Mouse (Mus musculus) T-helper 17 cell (primary cell): ENCODE measurements around the gene Plcz1.

ENCODE experiments used
- in situ Hi-C, 2 experiments: fragments of 300-600 bp; cut with MboI, MseI; formaldehyde crosslinking; loops; 1 replicate in 1 of 2; 2 replicates in 1 of 2; pipeline ENCODE4 v1.15.1; 2025; ENCODE audit warnings: high pct_unique_total_duplicates in 2 of 2

Plcz1 gene

DNA sequence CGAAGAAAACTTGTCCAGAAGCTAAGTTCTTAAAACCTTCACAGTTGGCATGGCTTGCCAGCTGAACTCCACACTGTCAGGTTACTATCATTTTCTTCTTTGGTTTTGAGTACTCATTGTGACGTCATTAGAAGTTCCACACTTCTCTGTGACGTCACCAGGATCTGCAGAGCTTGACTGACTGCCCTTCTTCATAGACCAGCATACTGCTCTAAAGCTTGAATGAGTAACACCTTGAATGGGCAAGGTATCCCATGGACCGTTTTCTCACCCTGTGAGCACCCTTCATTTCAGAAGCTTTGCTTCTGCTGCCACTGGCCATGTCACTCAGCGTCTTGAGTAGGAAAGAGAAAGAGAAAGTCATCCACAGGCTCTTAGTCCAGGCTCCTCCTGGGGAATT lies at the start of gene Plcz1:
Gene Plcz1, minus strand, starts transcription at position 101 of the 400 bp plus-strand sequence.
- in situ Hi-C loops, result loop anchor here in 1 of 2 experiments (10.0 kb wide), 1 partner anchor 1917 kb away; no protein-coding TSS in a partner anchor

GRCm38 (mm10) chr6:140089855-140090254 lies 48.6 kb upstream of the Plcz1 start:
- in situ Hi-C loops, result no loop called here

- in situ Hi-C loops, result no loop called here
These were observed 40.5 kb upstream of the Plcz1 start for GRCm38 (mm10) chr6:140081739-140082138.

DNA sequence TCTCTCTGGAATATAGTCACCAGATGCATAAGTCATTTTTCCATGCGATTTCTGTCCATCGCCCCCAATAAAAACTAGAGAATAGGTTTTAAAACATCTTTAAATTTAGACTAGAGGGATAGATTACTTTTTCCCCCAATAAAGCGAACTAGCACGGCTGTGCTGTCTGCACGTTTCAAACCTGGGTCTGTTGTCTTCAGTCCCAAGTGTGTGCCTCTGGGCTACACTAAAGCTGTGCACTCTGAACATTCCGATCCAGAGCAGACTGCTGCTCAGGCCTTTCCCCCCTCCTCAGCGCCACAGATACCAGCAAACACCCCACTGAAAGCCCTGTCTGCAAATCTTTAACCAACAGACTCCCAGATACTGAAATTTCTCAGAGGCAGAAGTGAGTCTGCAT lies 39.7 kb upstream of the Plcz1 start:
- in situ Hi-C loops, result no loop called here

DNA sequence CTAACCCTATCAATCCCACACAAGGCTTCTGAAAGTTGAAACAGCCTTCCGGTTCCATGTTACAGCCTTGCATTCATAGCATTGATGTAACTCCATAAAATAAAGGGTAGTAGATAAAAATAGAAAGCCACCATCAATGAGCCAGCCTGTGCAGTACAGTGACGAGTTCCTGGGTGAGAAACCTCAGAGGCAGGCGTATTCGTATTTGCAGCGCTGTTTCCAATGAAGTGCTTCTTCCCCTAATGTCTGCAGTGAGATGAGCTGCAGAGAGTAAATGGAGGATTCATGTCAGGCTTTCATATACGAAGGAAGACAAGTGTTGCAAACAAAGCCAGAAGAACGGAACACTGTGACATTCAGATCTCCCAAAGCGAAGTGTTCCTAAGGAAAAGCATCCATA lies 27.9 kb upstream of the Plcz1 start:
- in situ Hi-C loops, result no loop called here

DNA sequence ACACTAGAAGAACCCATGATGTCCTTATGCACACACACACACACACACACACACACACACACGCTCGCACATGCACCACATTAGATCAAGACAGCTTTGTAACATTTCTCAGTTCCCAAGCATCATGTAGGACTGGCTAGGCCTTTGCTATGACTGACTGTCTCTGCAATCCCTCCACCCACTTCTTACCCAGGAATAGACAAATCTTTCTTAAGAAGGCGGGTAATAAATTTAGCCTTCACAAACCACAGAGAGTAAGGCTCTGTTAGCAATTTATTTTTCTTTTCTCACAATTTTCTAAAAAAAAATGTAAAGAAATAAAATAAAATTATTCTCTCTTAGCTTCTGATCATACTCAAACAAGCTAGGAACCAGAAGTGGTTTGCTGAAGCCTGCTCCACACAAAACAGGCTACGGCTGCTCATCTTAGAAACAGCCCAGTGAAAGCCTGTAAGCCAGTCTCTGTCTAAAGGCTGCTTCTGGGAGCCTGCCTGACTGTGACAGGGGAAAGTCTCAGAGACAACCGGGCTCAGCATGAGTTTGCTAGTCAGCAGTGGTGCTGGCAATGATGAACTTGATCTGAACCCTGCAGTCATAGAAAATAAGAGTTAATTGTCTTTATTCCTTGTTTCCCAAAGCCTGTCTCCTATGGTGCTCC lies 13.1 kb upstream of the Plcz1 start:
- in situ Hi-C loops, result no loop called here

- in situ Hi-C loops, result no loop called here
These were observed 10.2 kb upstream of the Plcz1 start for GRCm38 (mm10) chr6:140051476-140051875.

- in situ Hi-C loops, result loop anchor here in 1 of 2 experiments (10.0 kb wide), 1 partner anchor 1916 kb away; no protein-coding TSS in a partner anchor
These were observed 305 bp downstream of the Plcz1 start, which contains the start of gene Capza3 for GRCm38 (mm10) chr6:140040952-140041351. Capza3 (plus strand) TSS chr6:140041252.

GRCm38 (mm10) chr6:140024404-140024803 lies 16.9 kb downstream of the Plcz1 start:
- in situ Hi-C loops, result no loop called here

DNA sequence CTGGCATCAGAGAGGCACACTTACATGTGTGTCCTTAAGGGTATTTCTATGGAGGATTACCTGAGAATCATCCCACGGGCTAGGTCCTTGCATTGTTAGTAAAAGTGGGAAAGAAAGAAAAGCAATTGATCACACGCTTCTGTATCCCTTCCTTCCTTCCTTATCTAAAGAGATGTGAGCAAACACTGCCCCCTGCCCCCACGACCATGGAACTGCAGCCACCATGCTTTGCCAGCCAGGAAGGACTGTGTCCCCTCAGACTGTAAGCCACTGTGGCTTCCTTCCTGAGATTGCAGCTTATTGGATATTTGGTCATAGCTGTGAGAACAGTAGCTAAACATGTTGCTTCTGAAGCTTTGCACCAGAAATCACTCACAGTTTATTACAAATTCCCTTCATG lies 36.1 kb downstream of the Plcz1 start:
- in situ Hi-C loops, result no loop called here

GRCm38 (mm10) chr6:139989597-139989996 lies 51.7 kb downstream of the Plcz1 start:
- in situ Hi-C loops, result loop anchor here in 1 of 2 experiments (10.0 kb wide), 1 partner anchor 345 kb away; no protein-coding TSS in a partner anchor

DNA sequence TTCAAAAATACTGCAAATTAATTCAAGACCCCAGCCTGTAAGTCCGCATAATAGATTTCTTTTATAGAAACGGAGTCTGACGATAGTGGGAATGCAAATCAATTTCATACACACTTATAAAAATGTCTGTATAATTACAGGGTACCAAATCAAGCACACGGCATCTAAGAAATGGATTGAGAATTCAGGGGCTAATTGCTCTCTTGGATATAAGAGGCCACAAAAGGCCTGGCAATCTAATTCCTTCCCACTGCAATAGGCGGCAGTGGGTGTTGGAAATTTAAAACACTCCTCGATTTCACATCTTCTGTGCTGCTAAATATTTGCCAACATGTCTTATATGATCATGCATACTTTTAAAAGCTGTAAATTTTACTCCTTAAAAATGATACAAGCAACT lies 52.2 kb downstream of the Plcz1 start:
- in situ Hi-C loops, result loop anchor here in 1 of 2 experiments (10.0 kb wide), 1 partner anchor 344 kb away; no protein-coding TSS in a partner anchor

DNA sequence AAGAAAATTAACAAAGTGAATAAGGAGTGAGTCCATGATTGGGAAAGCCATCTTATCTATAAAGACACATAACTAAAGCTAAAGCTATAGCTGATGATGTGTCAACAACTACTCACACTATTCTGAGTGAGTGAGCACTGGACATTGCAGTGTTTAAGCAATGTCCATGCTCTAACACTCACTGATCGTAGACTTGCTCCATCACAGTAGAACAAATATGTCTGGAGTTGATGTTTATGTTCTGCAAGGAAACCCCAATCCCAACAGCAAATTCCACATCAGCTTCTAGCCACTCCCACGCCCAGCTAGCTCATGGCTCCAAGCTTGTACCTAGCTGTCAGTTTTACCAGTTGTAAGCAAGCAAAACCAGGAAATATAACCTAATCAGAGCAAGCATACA lies 54.7 kb downstream of the Plcz1 start:
- in situ Hi-C loops, result loop anchor here in 1 of 2 experiments (10.0 kb wide), 1 partner anchor 342 kb away; no protein-coding TSS in a partner anchor

DNA sequence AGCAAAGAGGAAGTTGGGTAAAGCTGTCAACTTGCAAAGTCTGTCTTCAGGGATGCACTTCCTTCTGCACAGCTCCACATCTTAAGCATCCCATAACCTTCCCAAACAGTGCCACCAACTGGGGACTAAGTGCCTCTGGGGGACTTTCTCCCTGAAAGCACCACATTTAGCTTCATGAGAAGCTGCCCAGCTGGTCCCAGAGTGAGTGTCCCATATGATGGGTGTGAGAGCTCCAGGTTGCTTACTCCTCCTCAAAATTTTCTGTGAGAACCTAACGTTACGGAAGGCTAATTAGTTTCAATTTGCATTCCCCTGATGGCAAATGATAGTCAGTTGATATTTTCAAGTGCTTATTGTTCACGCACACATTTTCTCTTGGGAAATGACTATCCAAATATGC lies 57.2 kb downstream of the Plcz1 start:
- in situ Hi-C loops, result loop anchor here in 1 of 2 experiments (10.0 kb wide), 1 partner anchor 339 kb away; no protein-coding TSS in a partner anchor

DNA sequence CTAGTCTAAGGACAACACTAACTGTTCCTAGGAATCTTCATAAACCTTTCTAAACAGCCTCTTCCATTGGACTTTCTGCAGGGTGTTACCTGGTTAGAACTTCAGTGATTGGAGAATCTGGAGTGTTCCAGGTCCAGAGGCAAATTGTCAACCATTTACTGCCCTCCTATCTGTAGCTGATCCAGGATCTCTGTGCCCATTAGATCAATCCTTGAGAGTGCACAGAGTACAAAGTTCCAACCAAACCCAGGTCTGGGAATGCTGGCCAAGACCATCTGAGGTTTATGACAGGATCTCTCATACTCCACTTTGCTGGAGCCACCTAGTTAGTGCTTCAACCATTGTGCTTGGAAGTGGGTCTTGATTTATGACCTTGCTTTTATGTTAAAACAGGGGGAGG lies 60.2 kb downstream of the Plcz1 start:
- in situ Hi-C loops, result loop anchor here in 1 of 2 experiments (10.0 kb wide), 1 partner anchor 336 kb away; no protein-coding TSS in a partner anchor

GRCm38 (mm10) chr6:139978114-139978513 lies 63.1 kb downstream of the Plcz1 start:
- in situ Hi-C loops, result no loop called here

- in situ Hi-C loops, result no loop called here
These were observed 66.6 kb downstream of the Plcz1 start for GRCm38 (mm10) chr6:139974668-139975067.

- in situ Hi-C loops, result no loop called here
These were observed 69.5 kb downstream of the Plcz1 start for GRCm38 (mm10) chr6:139971608-139972298.

- in situ Hi-C loops, result no loop called here
These were observed 74.6 kb downstream of the Plcz1 start for GRCm38 (mm10) chr6:139966684-139967083.

DNA sequence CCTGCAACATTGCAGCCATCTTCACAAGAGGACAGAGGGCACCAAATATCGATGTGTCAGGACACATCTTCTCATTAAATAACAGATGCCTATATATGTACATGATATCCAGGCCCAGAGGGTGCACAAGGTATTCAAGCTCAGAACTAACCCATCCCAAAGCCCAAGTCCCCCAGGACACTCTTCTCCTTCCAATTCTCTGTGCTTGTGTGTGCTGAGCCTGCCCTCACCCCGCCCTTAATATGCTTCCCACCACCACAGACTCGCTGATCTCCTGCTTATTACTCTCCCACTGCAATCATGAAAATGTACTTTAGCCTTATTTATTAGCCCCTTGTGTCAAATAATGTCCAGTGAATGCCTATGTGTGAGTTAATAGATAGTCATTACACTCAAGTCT lies 76.4 kb downstream of the Plcz1 start:
- in situ Hi-C loops, result no loop called here

DNA sequence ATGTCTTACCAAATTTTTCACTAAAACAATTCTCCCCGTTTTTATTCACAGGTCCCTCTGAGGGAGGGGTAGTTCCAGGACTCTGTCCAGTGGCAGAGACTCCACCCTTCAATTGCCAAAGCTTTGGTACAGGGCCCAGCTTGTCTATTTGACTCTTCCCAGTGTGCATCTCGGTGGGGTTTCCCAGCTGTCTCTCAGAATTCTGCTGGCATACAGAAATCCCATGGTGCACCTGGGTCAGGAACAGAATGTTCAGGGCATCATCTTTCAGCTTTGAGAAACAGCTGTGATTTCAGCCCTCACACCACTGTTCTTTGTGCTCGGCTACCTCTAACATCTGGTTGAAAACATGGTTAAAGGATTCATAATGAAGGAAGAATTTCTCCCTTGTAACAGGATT lies 77.5 kb downstream of the Plcz1 start:
- in situ Hi-C loops, result no loop called here

DNA sequence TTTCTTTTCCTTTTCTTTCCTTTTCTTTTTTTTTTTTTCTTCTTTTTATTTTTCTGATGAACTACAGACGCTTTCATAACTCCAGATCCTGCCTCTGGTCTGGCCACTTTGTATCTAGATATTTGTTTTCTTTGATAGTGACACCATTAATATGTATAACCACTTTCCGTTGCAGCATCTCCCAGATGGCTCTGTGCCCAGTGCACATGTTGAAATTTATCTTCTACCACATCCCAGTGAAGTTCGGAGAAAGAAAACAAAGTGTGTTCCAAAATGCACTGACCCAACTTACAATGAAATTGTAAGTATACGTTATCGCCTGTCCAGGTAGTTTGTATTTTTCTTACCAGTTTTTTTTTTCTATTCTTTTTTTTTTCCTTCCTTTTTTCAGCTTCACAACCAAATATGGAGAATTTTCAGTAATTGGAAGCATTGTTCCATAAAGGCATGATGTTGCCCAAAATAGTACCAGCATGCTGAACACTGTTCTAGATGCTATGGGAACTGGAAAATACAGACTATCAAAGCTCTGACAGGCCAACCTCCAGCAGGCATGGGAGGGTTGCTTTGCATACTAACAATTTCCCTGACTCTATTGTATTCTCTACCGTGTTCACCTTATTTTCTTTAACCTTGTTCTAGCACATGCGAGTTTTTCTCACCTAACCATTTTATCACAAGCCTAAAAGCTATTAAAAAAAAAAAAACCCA lies 83.6 kb downstream of the Plcz1 start:
- in situ Hi-C loops, result no loop called here
